Mouse (Mus musculus): ENCODE results near the gene Myh14.
A peak's percentile ranks its signal among the peaks of the same experiment; 100 is the strongest.

Gene Myh14

DNA sequence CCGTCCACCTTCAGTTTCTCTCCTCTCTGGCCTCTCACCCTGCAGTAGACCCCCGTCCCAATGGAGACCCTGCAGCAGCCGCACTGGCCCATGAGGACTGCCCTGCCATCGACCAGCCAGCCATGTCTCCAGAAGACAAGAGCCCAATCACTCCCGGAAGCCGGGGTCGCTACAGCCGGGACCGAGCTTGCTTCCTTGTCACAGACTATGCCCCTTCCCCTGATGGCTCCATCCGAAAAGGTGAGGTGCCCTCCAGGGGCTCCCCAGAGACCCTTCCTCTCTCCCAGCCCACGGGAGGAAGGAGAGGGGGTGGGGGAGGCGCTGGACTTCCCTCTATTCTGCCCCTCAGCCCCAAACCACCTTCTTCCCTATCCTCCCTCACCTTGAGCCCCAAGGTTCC is 72.3 kb downstream of the Myh14 start:
- DNase-seq (ENCODE audit: low spot score) = no peak

- no peak for DNase-seq (ENCODE audit: low spot score)
Observed at GRCm38 (mm10) chr7:44597666-44598065, 73.0 kb downstream of the Myh14 start.

DNA sequence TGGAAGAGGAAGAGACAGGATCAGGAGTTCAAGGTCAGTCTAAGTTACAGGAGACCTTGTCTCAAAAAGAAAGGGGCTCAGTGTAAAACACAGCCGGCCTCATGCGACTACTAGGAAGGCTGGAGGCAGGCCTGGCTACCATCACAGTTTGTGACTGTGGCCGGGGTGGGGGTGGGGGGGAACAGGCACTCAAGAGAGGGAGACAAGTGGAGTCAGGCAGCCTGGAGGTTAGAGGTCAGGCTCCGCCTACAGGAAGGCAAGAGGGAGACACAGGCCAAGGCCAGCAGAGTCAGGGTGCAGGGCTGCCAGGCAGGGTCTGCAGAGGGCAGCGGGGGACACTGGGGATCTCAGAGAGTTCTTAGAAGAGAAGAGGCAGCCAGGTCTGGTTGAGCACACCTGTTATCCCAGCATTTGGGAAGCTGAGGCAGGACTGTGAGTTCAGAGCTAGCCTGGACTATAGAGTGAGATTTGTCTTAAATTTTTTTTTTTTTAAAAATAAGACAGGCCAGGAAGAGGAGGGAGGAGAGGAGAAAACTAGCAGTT is 73.6 kb downstream of the Myh14 start:
- no peak for DNase-seq (ENCODE audit: low spot score)

DNA sequence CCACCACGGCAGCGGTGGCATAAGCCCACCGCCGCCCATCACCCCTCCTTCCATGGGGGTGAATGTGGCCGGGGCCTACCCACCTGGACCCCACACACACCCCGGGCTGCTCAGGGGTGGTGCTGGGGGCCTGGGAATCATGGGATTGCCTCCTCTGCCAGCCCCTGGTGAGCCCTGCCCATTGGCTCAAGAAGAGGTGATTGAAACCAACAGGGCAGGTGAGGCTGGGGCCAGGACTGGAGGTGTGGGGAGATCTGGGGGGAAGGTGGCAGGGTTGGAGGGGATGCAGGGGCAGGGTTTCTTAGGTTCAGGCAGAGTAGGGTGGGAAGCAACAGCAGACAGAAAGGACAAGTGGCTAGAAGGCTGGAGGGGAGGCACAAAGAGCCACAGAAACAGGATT is 74.6 kb downstream of the Myh14 start:
- no peak for DNase-seq (ENCODE audit: low spot score)

DNA sequence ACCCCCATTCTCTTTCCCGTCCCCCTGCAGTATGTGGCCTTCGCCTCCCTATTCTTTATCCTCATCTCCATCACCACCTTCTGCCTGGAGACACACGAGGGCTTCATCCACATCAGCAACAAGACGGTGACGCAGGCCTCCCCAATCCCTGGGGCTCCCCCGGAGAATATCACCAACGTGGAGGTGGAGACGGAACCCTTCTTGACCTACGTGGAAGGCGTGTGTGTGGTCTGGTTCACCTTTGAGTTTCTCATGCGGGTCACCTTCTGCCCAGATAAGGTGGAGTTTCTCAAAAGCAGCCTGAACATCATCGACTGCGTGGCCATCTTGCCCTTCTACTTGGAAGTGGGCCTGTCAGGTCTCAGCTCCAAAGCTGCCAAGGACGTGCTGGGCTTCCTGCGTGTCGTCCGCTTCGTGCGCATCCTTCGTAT is 75.5 kb downstream of the Myh14 start:
- no peak for DNase-seq (ENCODE audit: low spot score)

DNA sequence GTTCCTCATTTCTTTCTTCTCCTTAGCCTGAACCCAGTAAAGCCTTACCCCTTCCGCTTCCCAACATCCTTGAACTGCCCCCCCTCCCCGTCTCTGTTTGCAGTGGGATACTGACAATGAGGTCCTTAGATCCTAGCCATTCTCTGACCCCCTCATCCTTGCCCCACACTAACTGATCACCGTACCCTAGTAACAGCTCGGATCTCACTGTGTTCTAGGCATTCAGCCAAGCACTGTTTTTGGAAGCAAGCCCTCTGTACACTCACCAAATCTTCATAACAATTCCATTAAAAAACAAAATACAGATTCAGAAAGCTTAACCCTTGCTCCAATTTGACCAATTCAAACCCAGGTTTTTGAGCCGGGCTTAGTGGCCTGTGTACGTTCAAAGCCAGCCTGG is 76.4 kb downstream of the Myh14 start:
- peak; percentile 89 for DNase-seq (ENCODE audit: low spot score)

DNA sequence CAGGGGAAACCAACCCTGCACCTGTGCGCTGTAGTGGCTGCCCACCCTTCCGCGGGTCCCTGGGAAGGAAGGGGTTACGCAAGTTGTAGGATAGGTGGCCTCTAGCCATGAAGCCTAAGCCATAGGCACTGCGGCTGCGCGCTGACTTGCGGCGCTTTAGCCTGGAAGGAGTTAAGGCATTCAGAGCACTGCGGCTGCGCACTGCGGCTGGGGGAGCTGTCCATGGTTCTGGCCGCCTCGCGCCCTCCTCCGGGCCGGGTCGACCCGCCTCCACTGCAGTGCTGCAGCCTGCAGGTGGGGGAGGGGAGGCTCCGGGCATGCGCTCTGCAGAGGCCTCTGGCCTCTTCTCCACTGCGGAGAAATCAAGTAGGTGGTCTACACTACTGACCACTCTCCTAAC is 76.9 kb downstream of the Myh14 start:
- no peak for DNase-seq (ENCODE audit: low spot score)

DNA sequence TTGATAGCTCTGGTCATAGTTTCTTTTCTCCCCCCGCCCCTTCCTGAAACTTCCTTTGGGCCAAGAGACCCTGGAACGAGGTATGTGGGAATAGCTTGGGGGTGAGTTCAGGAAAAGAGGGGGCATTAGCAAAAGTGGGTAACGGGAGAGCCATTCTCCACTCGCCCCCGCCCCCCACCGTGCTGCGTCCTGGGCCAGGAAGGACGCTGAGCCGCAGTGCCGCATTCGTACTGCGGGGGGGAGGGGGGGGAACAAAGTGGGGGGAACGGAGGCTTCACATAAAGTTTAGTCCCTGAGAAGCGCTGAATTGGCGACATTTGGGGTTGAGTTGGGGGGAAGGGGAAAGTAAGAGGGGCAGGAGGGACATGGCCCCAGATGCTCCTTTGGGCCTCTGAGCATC is 77.6 kb downstream of the Myh14 start:
- no peak for DNase-seq (ENCODE audit: low spot score)

DNA sequence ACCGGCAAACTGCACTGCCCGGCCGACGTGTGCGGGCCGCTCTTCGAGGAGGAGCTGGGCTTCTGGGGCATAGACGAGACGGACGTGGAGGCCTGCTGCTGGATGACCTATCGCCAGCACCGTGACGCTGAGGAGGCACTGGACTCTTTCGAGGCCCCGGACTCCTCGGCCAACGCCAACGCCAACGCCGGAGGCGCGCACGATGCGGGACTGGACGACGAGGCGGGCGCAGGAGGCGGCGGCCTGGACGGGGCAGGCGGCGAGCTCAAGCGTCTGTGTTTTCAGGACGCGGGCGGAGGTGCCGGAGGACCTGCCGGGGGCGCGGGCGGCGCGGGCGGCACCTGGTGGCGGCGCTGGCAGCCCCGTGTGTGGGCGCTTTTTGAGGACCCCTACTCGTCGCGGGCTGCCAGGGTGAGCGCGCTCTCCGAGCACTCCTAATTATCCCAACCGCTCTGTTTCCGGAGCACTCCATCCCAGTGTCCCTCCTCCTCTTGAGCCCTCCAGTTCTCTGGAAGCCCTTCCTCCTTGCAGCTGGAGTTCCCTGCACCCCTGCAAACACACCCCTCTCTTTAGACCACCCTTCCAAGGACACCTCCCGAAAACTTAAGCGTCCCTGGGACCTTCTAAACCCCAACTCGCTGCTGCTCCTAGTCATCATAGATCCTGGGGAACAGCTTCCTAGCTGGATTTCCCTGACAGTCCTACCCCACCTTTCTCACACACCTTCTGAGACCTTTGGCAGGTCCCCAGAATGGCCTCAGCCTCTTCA is 79.1 kb downstream of the Myh14 start:
- no peak for DNase-seq (ENCODE audit: low spot score)

DNA sequence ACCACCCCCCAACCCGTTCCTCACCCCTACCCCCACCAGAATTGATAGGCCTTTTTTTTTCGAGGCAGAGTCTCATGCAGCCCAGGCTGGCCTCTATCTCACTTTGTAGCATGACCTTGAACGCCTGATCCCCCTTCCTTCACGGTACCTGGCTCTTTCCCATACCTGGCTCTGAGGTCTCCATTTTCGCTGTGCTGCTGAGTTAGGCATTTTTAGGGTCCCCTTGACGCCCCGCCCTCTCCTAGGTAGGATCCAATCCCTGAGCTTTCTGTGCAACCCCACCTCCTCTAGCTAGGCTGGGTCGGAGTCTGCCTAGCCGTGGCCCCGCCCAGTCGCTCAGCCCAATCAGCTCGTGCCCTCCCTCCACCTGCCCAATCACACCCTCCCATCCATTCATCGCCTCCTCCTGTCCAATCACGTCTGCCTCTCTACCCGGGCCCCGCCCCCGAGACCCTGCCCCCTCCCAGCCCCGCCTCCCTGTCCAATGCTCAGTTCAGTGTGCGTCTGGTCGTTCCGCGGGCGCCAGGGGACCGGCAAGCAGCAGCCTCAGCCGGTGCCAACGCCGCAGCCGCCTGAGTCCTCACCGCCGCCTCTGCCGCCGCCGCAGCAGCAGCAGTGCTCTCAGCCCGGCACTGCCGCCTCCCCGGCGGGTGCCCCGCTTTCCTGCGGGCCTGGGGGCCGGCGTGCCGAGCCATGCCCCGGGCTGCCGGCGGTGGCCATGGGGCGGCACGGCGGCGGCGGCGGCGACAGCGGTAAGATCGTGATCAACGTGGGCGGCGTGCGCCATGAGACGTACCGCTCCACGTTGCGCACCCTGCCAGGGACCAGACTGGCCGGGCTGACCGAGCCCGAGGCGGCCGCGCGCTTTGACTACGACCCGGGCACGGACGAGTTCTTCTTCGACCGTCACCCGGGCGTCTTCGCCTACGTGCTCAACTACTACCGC is 80.0 kb downstream of the Myh14 start, which contains the start of gene Kcnc3:
TSS of gene Kcnc3 (plus strand) at position 263 of the 946 bp plus-strand sequence.
- no peak for DNase-seq (ENCODE audit: low spot score)

DNA sequence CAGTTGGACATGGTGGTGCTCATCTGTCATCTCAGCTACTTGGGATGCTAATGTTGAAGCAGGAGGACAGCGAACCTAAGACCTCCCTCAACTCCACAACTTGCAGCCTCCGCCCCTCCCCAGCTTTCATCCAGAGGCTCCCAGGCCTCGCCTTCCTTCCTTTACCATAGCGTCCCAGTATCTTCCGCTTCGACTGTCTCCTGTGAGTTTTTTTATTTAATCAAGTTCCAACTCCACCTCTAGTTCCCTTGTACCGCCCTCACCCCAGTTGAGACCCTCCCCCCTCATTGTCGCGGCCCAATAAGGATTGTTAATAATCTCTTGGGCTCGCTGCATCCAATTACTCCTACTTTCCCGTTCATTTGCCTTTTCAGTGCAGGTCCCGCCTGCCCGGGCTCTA is 80.7 kb downstream of the Myh14 start:
- DNase-seq (ENCODE audit: low spot score) = no peak

DNA sequence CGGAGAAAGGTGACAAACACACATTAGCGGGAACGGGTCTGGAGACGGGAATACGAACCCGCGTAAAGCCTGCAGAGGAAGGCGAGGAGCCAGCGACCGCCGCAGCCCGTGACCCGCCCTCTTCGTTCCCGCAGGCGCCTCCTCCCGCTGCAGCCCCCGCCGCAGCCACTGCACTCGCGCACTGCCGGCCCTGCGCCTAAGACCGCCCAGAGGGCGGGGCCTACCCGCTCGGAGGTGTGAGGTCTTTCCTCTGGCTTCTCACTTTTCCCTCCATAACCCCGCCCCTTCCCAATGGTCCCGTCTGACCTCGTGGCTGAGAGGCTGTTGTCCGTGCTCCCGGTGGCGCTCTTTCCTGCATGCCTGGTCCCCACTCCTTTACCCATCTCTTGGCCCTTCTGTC is 81.5 kb downstream of the Myh14 start:
- no peak for DNase-seq (ENCODE audit: low spot score)

GRCm38 (mm10) chr7:44588338-44588737 is 82.3 kb downstream of the Myh14 start:
- DNase-seq (ENCODE audit: low spot score) = no peak

DNA sequence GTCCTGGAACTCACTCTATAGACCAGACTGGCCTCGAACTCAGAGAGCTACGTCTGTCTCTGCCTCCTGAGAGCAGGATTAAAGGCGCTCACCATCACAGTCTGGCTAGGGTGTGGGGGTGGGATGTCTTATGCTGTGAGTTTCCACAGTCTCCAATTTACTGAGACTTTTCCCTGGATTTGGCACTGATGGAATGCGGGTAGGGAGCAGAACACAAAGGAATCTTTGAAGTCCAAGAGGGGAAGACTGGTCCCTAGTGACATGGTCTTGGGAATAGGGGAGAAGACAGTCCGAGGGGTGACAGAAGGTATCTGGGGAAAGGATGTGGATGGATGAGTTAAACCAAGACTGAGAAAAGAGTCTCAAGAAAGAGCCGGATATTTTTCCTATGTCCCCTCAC is 83.0 kb downstream of the Myh14 start:
- DNase-seq (ENCODE audit: low spot score) = no peak

DNA sequence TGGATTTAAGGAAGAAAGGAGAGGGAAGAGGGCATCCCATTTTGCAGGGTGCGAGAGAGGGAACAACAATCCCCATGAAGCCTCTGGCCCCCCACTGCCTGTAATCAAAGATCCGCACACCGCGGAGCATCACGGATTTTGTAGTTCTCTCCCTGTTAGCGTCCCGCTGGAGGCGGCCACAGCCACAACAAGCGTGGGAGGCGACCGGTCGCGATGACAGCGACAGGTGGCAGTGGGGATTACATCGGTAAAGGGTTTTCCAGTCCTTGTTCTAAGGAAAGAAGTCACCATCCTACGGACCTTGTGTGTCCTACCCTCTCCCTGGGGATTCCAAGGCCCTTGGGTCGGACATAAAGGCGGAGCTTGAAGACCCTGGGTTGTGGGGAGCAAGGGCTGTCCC is 83.7 kb downstream of the Myh14 start:
- DNase-seq (ENCODE audit: low spot score) = no peak

- DNase-seq (ENCODE audit: low spot score) = no peak
Observed at GRCm38 (mm10) chr7:44586518-44586917, 84.1 kb downstream of the Myh14 start.

GRCm38 (mm10) chr7:44585606-44586005 is 85.0 kb downstream of the Myh14 start:
- DNase-seq (ENCODE audit: low spot score) = no peak

DNA sequence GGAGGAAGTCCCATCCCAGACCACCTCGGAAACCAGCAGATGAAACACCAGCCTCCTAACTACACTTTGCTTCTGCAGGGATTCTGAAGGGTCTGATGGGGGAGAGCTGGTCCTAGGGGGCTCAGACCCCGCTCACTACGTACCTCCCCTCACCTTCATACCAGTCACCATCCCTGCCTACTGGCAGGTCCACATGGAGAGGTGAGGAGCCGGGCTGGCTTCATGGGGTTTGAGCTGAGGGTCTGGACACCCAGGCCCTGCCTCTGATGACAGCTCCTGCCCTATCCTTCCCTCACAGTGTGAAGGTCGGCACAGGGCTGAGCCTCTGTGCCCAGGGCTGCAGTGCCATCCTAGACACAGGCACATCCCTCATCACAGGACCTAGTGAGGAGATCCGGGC is 85.7 kb downstream of the Myh14 start:
- DNase-seq (ENCODE audit: low spot score) = no peak

- no peak for DNase-seq (ENCODE audit: low spot score)
Observed at GRCm38 (mm10) chr7:44584265-44584804, 86.3 kb downstream of the Myh14 start.

DNA sequence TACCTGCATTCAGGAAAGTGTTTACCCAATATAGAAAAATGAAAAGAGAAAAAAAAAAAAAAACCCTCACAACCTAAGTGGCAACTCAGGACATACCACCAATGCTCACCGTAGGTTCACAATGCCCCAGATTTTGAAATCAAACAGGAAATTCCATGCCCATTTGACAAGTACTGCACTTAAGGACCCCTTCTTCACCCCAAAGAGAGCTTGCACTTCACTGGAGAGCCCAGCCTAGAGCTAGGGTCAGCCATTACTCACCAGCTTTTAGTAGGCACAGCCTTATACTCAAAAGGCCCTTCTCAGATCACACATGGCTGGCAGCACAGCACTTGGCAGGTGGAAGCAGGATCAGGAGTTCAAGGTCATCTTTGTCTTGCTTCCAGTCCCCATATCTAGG is 87.5 kb downstream of the Myh14 start:
- DNase-seq (ENCODE audit: low spot score) = no peak

DNA sequence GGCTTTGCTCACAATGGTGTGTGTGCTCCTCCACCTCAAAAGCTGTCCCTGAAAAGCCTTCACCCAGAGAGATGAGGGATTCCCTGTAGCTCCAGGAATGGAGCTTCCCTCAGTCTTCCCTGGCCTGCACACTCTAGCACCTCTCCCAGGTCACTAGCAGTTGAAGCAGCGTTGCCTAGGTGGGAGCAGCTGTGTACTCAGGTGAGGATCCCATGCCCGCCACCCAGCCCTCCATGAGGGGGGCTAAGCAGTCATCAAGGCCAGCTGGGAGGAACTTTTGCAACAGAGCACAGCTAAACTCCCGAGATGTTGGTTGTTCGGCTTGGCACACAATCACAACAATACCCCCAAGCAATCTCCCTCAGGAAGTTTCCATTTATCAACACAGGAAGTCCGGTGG is 87.9 kb downstream of the Myh14 start:
- DNase-seq (ENCODE audit: low spot score) = no peak

DNA sequence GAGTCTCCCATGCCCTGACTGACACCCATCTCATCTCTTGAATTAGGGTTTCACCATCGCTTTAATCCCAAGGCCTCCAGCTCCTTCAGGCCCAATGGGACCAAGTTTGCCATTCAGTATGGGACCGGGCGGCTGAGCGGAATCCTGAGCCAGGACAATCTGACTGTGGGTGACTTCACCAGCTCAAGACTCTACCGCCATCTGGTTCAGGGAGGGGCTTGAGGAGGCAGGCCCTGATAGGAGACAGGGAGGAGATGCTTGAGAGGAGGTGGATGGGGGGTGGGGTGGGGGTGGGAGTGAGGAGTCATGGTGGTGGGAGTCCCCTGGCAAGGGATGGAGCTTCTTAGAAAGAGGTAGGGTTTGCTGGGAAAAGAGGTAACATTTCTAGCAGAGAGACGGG is 89.0 kb downstream of the Myh14 start:
- DNase-seq (ENCODE audit: low spot score) = no peak

Data from adipocyte (in vitro differentiated cells).